Comparison of ENCODE assay signal across 8 mouse cellular contexts in the genomic region with DNA sequence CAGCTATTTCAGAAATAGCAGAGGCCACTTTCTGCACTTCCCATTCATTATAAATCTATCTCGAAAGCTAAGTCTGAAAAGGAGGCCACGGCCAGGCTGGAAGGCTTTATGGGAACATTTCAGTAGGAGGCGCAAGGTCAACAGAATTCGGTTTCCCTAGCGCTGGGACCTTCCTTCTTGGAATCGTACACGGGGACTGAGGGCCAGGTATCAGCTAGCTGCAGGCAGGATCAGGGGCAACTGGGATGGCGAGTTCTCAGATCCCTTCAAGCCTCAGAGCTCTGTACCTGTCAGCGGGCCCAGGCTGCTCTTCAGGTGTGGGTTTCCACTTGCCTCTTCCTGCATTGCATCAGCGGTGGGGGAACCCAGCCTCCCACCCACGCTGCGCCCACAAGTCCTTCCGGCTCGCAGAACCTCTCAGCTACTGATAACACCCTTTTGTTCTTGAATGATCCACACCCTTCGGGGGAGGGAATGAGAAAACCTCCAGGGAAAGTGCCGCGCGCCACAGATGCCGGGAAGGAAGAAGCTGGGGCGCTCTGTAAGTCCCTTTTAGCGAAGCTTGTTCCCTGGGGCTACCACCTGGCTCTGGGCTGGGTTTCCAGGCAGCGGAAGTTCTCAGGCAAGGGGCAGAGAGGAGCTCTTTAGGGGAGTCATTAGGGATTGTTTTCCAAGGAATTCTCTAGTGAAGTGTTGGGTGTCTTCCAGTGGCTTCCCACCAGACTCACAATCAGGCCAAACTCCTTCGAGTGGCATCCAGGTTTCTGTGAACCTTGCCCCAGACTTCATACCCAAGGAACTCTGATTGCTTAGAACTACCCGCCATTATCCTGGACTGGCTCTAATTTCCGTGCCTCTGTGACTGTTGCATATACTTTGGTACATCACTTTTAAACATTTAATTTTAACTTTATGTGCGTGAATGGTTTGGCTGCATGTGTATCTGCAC. TPM values are rescaled to one million over a fixed set of nuclear protein-coding genes. Genes with fewer than 3 reads are reported as not detected.
DNase-seq lines count a peak whose midpoint lies in the region; ATAC-seq lines count a peak whose summit lies in the region.

A gene (plus strand): TSS at position 455 of the 949 bp plus-strand sequence.

- peak; percentile 51 for DNase-seq in ovary, adult 18-20 months (ENCODE audit: low spot score)
- no peak for DNase-seq in ovary, postnatal 10 days (ENCODE audit: low spot score)
- peak; percentile 72 for DNase-seq in embryo, embryonic 10.5 days (ENCODE audit: low spot score)
- DNase-seq in gonadal fat pad, adult 2 months (ENCODE audit: low read depth), result no peak
- DNase-seq in spleen, postnatal 10 days (ENCODE audit: low spot score in 2 of 2), result peak; percentile 18 to 60

- H3K4me1 ChIP-seq in intestine, embryonic 15.5 days (replicated peaks), result peaks cover 9% of the 10 kb centered on the region
- H3K4me1 ChIP-seq in limb, embryonic 12.5 days (replicated peaks), result peaks cover 13% of the 10 kb centered on the region
- H3K4me1 ChIP-seq in midbrain, embryonic 13.5 days (replicated peaks), result peaks cover 13% of the 10 kb centered on the region

- 9% methylated on average over 26 of the region's 26 CpGs for WGBS in intestine, embryonic 15.5 days
- 6% methylated on average over 26 of the region's 26 CpGs for WGBS in limb, embryonic 12.5 days
- WGBS in midbrain, embryonic 13.5 days, result 7% methylated on average over 26 of the region's 26 CpGs

- H3K4me2 ChIP-seq in intestine, embryonic 15.5 days (replicated peaks), result peak within 1 kb of the TSS; percentile 84
- peak within 1 kb of the TSS; percentile 71 for H3K4me2 ChIP-seq in limb, embryonic 12.5 days
- peak within 1 kb of the TSS; percentile 62 for H3K4me2 ChIP-seq in midbrain, embryonic 13.5 days (replicated peaks)

- peak; percentile 86 for ATAC-seq in intestine, embryonic 15.5 days
- ATAC-seq in limb, embryonic 12.5 days (ENCODE audit: insufficient number of reproducible peaks, insufficient read depth, low FRiP score, low TSS enrichment, low read depth), result no peak
- 0 out of 2 replicates have a peak, but pooled peaks have one; percentile 17 for ATAC-seq in midbrain, embryonic 13.5 days

- H3K27ac ChIP-seq in intestine, embryonic 15.5 days, result peak within 1 kb of the TSS; percentile 74
- no peak within 1 kb of the TSS for H3K27ac ChIP-seq in limb, embryonic 12.5 days
- H3K27ac ChIP-seq in midbrain, embryonic 13.5 days, result no peak within 1 kb of the TSS

- peak within 1 kb of the TSS; percentile 49 for H3K9ac ChIP-seq in intestine, embryonic 15.5 days
- peak within 1 kb of the TSS; percentile 64 for H3K9ac ChIP-seq in limb, embryonic 12.5 days (replicated peaks)
- H3K9ac ChIP-seq in midbrain, embryonic 13.5 days (replicated peaks), result peak within 1 kb of the TSS; percentile 57

- no peaks in the 10 kb centered on the region for H3K27me3 ChIP-seq in intestine, embryonic 15.5 days (replicated peaks)
- no peaks in the 10 kb centered on the region; the same call in 1 of the 2 replicates for H3K27me3 ChIP-seq in limb, embryonic 12.5 days
- peaks cover 7% of the 10 kb centered on the region; the same call in 1 of the 2 replicates for H3K27me3 ChIP-seq in midbrain, embryonic 13.5 days

- peak within 1 kb of the TSS; percentile 40 for H3K4me3 ChIP-seq in intestine, embryonic 15.5 days (replicated peaks)
- H3K4me3 ChIP-seq in limb, embryonic 12.5 days (replicated peaks), result peak within 1 kb of the TSS; percentile 38
- H3K4me3 ChIP-seq in midbrain, embryonic 13.5 days (replicated peaks), result peak within 1 kb of the TSS; percentile 34

- H3K36me3 ChIP-seq in intestine, embryonic 15.5 days, result no peaks in the 10 kb centered on the region
- H3K36me3 ChIP-seq in limb, embryonic 12.5 days, result no peaks in the 10 kb centered on the region
- H3K36me3 ChIP-seq in midbrain, embryonic 13.5 days, result no peaks in the 10 kb centered on the region

- H3K9me3 ChIP-seq in intestine, embryonic 15.5 days, result no peaks in the 10 kb centered on the region
- H3K9me3 ChIP-seq in limb, embryonic 12.5 days, result no peaks in the 10 kb centered on the region
- no peaks in the 10 kb centered on the region for H3K9me3 ChIP-seq in midbrain, embryonic 13.5 days

RNA-seq across cellular contexts. Expression of the gene that starts here (rescaled TPM):
- polyA plus RNA-seq in gonadal fat pad, adult 2 months (2012; rRNA removed), result 30.7 and 31.4 TPM in 2 replicates
- 321 and 322 TPM in 2 replicates for polyA plus RNA-seq in intestine, embryonic 15.5 days (2015; fragmentation: Nextera tagmentation; extraction: Ambion mirVana)
- 256 and 289 TPM in 2 replicates for polyA plus RNA-seq in limb, embryonic 12.5 days (2016; fragmentation: Nextera tagmentation; extraction: Ambion mirVana)
- polyA plus RNA-seq in midbrain, embryonic 13.5 days (2015; fragmentation: Nextera tagmentation; extraction: Ambion mirVana), result 188 and 192 TPM in 2 replicates

Comparison
In these comparisons a context has a peak if more than half of its experiments do, and no peak if none do; other contexts are left out.
1. DNase-seq: peak in ovary, adult 18-20 months (single experiment), embryo, embryonic 10.5 days (single experiment) and spleen, postnatal 10 days (2 of 2); none in ovary, postnatal 10 days (single experiment) and gonadal fat pad, adult 2 months (single experiment).
2. Peak in every context shown above with its lines, with median percentiles within 50 percentile points of each other: H3K4me2 ChIP-seq, H3K4me3 ChIP-seq and H3K9ac ChIP-seq.